Mouse (Mus musculus) CH12.LX (cell line): ENCODE results near the gene Tspan8. TPM values are rescaled to one million over a fixed set of nuclear protein-coding genes. Genes with fewer than 3 reads are reported as not detected.
A peak's percentile ranks its signal among the peaks of the same experiment; 100 is the strongest.

ENCODE experiments used
- DNase-seq: peaks from one replicate; pipeline ENCODE4 v3.0.0-alpha.2; 2013; ENCODE audit errors: extremely low read depth
- H3K27ac ChIP-seq: 2 replicates; pipeline ENCODE4 v1.5.1; 2012; ENCODE audit warnings: low read depth, mild to moderate bottlenecking, control low read depth, moderate library complexity; ENCODE audit not compliant: insufficient read depth
- H3K27me3 ChIP-seq: replicated peaks from 2 replicates; pipeline ENCODE3; 2012; ENCODE audit warnings: inconsistent platforms
- H3K36me3 ChIP-seq, 2 experiments: replicated peaks in 1 of 2; 2 replicates each; pipeline versions ENCODE3 to v1.6.1; 2012; ENCODE audit warnings: inconsistent platforms in 1 of 2, low read length in 1 of 2, mild to moderate bottlenecking in 1 of 2, mixed read lengths in 1 of 2, moderate library complexity in 1 of 2; ENCODE audit not compliant: control insufficient read depth in 1 of 2, insufficient read depth in 1 of 2
- H3K4me1 ChIP-seq, 2 experiments: 2 replicates each; pipeline ENCODE4 v1.6.1; 2012; ENCODE audit warnings: inconsistent platforms in 1 of 2, moderate library complexity in 1 of 2; ENCODE audit not compliant: insufficient read depth in 2 of 2, control insufficient read depth in 1 of 2
- H3K4me2 ChIP-seq: 2 replicates; pipeline ENCODE4 v1.6.1; 2012; ENCODE audit warnings: low read depth, mild to moderate bottlenecking, control low read depth; ENCODE audit not compliant: poor library complexity, insufficient read depth, severe bottlenecking
- H3K4me3 ChIP-seq, 3 experiments: fragments of 150-350 bp in 1 of 3; sonication (generic) in 1 of 3; replicated peaks in 1 of 3; 2 replicates each; pipeline versions ENCODE3 to v1.5.1; 2011 to 2012; ENCODE audit warnings: low read depth in 2 of 3, low read length in 2 of 3, mild to moderate bottlenecking in 2 of 3, moderate library complexity in 2 of 3, control low read depth in 1 of 3, improper control_type of control experiment in 1 of 3, inconsistent platforms in 1 of 3, mixed read lengths in 1 of 3; ENCODE audit not compliant: poor library complexity in 1 of 3
- H3K79me2 ChIP-seq: replicated peaks from 2 replicates; pipeline ENCODE4 v1.6.1; 2012; ENCODE audit warnings: mild to moderate bottlenecking, moderate library complexity; ENCODE audit not compliant: control insufficient read depth, poor library complexity, insufficient read depth, severe bottlenecking; ENCODE audit errors: extremely low read depth
- H3K9ac ChIP-seq: 2 replicates; pipeline ENCODE4 v1.6.1; 2012; ENCODE audit warnings: low read depth, mild to moderate bottlenecking, control low read depth, moderate library complexity; ENCODE audit not compliant: insufficient read depth
- H3K9me3 ChIP-seq: replicated peaks from 2 replicates; pipeline ENCODE3; 2012; ENCODE audit warnings: low read length, inconsistent platforms, mixed read lengths
- BHLHE40 ChIP-seq: IDR thresholded peaks from 2 replicates; pipeline ENCODE4 v1.6.1; 2011; ENCODE audit warnings: mild to moderate bottlenecking, low read depth, low read length, improper control_type of control experiment
- CHD1 ChIP-seq: IDR thresholded peaks from 2 replicates; pipeline ENCODE4 v1.6.1; 2012; ENCODE audit warnings: low read depth, low read length, improper control_type of control experiment, inconsistent platforms
- CHD2 ChIP-seq: IDR thresholded peaks from 2 replicates; pipeline ENCODE4 v1.6.1; 2011; ENCODE audit warnings: low read length, improper control_type of control experiment
- GABPA ChIP-seq: IDR thresholded peaks from 2 replicates; pipeline ENCODE4 v1.6.1; 2012; ENCODE audit warnings: low read depth, low read length, improper control_type of control experiment, inconsistent platforms; ENCODE audit not compliant: insufficient replicate concordance
- HCFC1 ChIP-seq: IDR thresholded peaks from 2 replicates; pipeline ENCODE4 v1.6.1; 2012; ENCODE audit warnings: low read depth, mild to moderate bottlenecking, inconsistent platforms, low read length, improper control_type of control experiment
- IRF4 ChIP-seq: IDR thresholded peaks from 2 replicates; pipeline ENCODE4 v1.6.1; 2014; ENCODE audit warnings: low read depth, mild to moderate bottlenecking, inconsistent platforms, low read length, improper control_type of control experiment
- JUN ChIP-seq: IDR thresholded peaks from 2 replicates; pipeline ENCODE4 v1.6.1; 2011; ENCODE audit warnings: low read depth, mild to moderate bottlenecking, low read length, improper control_type of control experiment, moderate library complexity; ENCODE audit not compliant: insufficient read depth
- JUND ChIP-seq: conservative IDR thresholded peaks from 2 replicates; pipeline ENCODE4 v1.6.1; 2011; ENCODE audit warnings: low read depth, low read length, improper control_type of control experiment
- KAT2A ChIP-seq: IDR thresholded peaks from 2 replicates; pipeline ENCODE4 v1.6.1; 2012; ENCODE audit warnings: low read length, improper control_type of control experiment, inconsistent platforms; ENCODE audit not compliant: insufficient replicate concordance
- MAFK ChIP-seq: IDR thresholded peaks from 2 replicates; pipeline ENCODE4 v1.6.1; 2011; ENCODE audit warnings: low read length, improper control_type of control experiment; ENCODE audit not compliant: insufficient replicate concordance
- MAZ ChIP-seq: IDR thresholded peaks from 2 replicates; pipeline ENCODE4 v1.6.1; 2012; ENCODE audit warnings: low read depth, mild to moderate bottlenecking, inconsistent platforms, low read length, improper control_type of control experiment, moderate library complexity
- PAX5 ChIP-seq: IDR thresholded peaks from 2 replicates; pipeline ENCODE4 v1.6.1; 2012; ENCODE audit warnings: low read length, inconsistent platforms, mixed read lengths
- POLR2A ChIP-seq: IDR thresholded peaks from 2 replicates; pipeline ENCODE4 v1.6.1; 2011; ENCODE audit warnings: low read depth, mild to moderate bottlenecking, improper control_type of control experiment, low read length
- POLR2AphosphoS2 ChIP-seq: IDR thresholded peaks from 2 replicates; pipeline ENCODE4 v1.6.1; 2011; ENCODE audit warnings: low read depth, low read length, improper control_type of control experiment
- RCOR1 ChIP-seq: conservative IDR thresholded peaks from 2 replicates; pipeline ENCODE4 v1.6.1; 2012; ENCODE audit warnings: low read depth, mild to moderate bottlenecking, inconsistent platforms, low read length, improper control_type of control experiment
- SIN3A ChIP-seq: IDR thresholded peaks from 2 replicates; pipeline ENCODE4 v1.6.1; 2012; ENCODE audit warnings: low read length, improper control_type of control experiment, inconsistent platforms
- TBP ChIP-seq: conservative IDR thresholded peaks from 2 replicates; pipeline ENCODE4 v1.6.1; 2011; ENCODE audit warnings: low read depth, low read length, improper control_type of control experiment
- UBTF ChIP-seq: IDR thresholded peaks from 2 replicates; pipeline ENCODE4 v1.6.1; 2012; ENCODE audit warnings: low read depth, mild to moderate bottlenecking, inconsistent platforms, low read length, improper control_type of control experiment, moderate library complexity
- ZKSCAN1 ChIP-seq: IDR thresholded peaks from 2 replicates; pipeline ENCODE4 v1.6.1; 2012; ENCODE audit warnings: low read depth, inconsistent platforms, low read length, improper control_type of control experiment, borderline replicate concordance
- ZNF384 ChIP-seq: IDR thresholded peaks from 2 replicates; pipeline ENCODE4 v1.6.1; 2012; ENCODE audit warnings: low read depth, low read length, improper control_type of control experiment, inconsistent platforms
- dilution Hi-C: fragments of 300-500 bp; cut with MboI; formaldehyde crosslinking; loops from 2 replicates; pipeline ENCODE4 v1.14.3; 2020; ENCODE audit warnings: low sequenced_read_pairs; ENCODE audit not compliant: extremely low pct_unique_long_range_greater_than_20kb, extremely low pct_ligation_motif_present
- in situ Hi-C: fragments of 300-500 bp; cut with MboI; formaldehyde crosslinking; loops from 3 replicates; pipeline ENCODE4 v1.14.3; 2019; ENCODE audit warnings: low sequenced_read_pairs, low pct_ligation_motif_present, low pct_unique_long_range_greater_than_20kb, mixed read lengths
- polyA plus RNA-seq: library from polyadenylated mRNA; unstranded; fragments of >175 nt; gene quantifications from 2 replicates; pipeline ENCODE4 v1.2.1, GENCODE M21; 2012; ENCODE audit warnings: low read depth; ENCODE audit not compliant: insufficient read length
- total RNA-seq, 2 experiments: library from RNA; depleted of rRNA; stranded (reverse); fragments of 300-350 nt in 1 of 2; fragments of >200 nt in 1 of 2; gene quantifications; 2 replicates each; pipeline ENCODE4 v1.2.3; 2012 to 2014

Gene Tspan8
- total and polyA plus RNA-seq, 3 experiments = 0.67 TPM; not detected in 2

- H3K27me3 ChIP-seq = no peaks in the 10 kb centered on the region
- dilution Hi-C loops = no loop called here
- in situ Hi-C loops = no loop called here
- H3K9me3 ChIP-seq = no peaks in the 10 kb centered on the region
- H3K79me2 ChIP-seq = no peaks in the 10 kb centered on the region
- no peaks in the 10 kb centered on the region for H3K36me3 ChIP-seq
- no peak for DNase-seq
- TF ChIP-seq TBP = no peak
- TF ChIP-seq, all 38 proteins: peak for 0
- Histone ChIP-seq H3K4me1 (no peaks in the 10 kb centered on the region), H3K4me3 (no peak overlapping the region), H3K9ac (no peak overlapping the region), H3K27ac (no peak overlapping the region), H3K4me2 (no peak overlapping the region)
These were observed 30.3 kb downstream of the Tspan8 start for GRCm38 (mm10) chr10:115846930-115847329.

GRCm38 (mm10) chr10:115848511-115848910 lies 31.9 kb downstream of the Tspan8 start:
- Histone ChIP-seq H3K4me1 (no peaks in the 10 kb centered on the region), H3K27ac (no peak overlapping the region), H3K36me3 (no peaks in the 10 kb centered on the region), H3K4me3 (no peak overlapping the region), H3K9me3 (no peaks in the 10 kb centered on the region), H3K79me2 (no peaks in the 10 kb centered on the region), H3K4me2 (no peak overlapping the region), H3K27me3 (no peaks in the 10 kb centered on the region), H3K9ac (no peak overlapping the region)
- in situ Hi-C loops (no loop called here), dilution Hi-C loops (no loop called here)
- no peak for DNase-seq
- TF ChIP-seq MAFK = peak; percentile 62; the same call in 1 of the 2 replicates
- no peak for TF ChIP-seq CHD1

DNA sequence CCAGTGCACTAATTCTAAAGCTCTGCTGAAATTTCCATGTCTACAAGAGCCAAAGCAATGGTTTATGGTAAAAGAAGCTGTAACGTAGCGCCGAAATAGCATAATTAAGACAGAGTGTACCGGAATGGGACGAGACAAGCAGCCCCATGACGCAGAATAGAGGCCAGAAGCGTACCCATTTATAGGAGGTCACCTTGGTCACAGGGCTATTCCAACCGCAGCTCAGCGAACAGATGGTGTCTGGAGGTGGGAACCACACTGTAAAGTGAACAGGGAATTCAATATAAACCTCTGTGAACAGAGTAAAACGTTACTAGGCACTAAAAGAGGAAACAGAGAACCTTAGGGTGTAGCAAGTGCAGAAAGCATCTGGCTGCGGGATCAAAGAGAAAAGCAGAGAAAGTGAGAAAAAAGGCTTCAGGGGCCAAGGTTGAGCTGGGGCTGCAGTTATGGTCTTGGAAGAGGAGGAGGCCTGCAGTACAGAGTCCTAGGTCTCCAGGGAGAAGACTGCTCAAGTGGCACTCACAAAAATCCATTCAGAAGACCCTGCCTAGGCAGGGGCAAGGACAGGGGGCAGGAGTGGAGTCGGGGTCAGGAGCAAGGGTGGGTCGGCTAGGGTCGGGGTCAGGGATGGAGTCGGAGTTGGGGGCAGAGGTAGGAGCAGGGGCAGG lies 43.7 kb downstream of the Tspan8 start:
- dilution Hi-C loops = no loop called here
- Histone ChIP-seq H3K79me2 (no peaks in the 10 kb centered on the region), H3K27me3 (no peaks in the 10 kb centered on the region), H3K4me1 (no peaks in the 10 kb centered on the region), H3K9me3 (no peaks in the 10 kb centered on the region), H3K4me2 (no peak overlapping the region), H3K9ac (no peak overlapping the region), H3K4me3 (no peak overlapping the region), H3K36me3 (no peaks in the 10 kb centered on the region), H3K27ac (no peak overlapping the region)
- in situ Hi-C loops = no loop called here
- no peak for DNase-seq
- TF ChIP-seq PAX5 (no peak), IRF4 (no peak), POLR2A (no peak), UBTF (no peak), SIN3A (no peak), ZKSCAN1 (no peak), CHD2 (no peak), JUN (no peak), KAT2A (no peak), POLR2AphosphoS2 (no peak), ZNF384 (no peak), GABPA (no peak), HCFC1 (no peak), RCOR1 (no peak), MAZ (no peak), BHLHE40 (no peak), JUND (no peak)
